Comparison of ENCODE assay signal across 14 mouse cellular contexts in the genomic region with DNA sequence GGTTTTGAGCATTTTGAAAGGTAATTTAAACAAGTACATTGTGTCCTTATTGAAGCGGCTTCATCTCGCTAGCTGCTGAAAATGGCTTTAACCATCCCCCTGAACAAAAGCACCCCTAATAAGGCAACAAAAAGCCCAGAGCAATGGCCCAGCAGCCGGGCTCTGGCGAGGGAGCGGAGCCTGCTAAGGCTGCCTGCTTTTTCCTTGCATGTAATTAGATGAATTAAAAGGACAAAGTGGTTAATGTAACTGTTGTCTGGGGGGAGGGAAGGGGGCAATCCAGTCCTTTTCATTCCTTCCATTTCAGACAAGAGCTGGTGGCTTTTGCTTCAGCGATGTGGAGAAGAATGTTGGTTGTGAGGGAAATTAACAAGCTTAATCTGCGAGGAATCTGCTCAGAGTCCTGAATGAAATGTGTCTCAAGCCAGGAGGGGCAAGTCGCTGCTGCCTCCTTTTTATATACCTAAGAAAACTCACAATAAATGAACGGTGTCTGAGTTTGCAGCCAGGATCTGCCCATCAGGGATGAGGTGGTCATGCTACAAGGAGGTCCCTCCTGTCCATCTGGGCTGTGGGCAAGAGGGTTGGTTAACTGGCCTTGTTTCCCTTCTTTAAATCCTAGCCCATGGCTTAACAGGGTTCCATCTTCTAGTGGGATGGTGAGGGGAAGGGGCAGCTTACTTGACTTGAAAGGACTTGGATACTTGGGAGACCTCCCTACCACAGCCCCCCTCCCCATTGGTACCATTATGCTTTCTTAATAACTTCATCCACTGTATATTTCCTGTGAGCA.
A peak's percentile ranks its signal among the peaks of the same experiment; 100 is the strongest.
DNase-seq lines count a peak whose midpoint lies in the region; ATAC-seq and TF ChIP-seq lines count a peak whose summit lies in the region.
"Had no signal": no experiment of that assay in that cellular context is flagged by ENCODE, and none has a peak within 500 bp of the region (broad histone marks: within the 10 kb centered on the region; RNA-seq: fewer than 3 reads in every experiment).

No protein-coding gene starts in this region.

- H3K4me3 ChIP-seq in embryonic facial prominence, embryonic 14.5 days (ENCODE audit: low read depth, low read length) = no peak overlapping the region
- no peak overlapping the region for H3K4me3 ChIP-seq in forebrain, postnatal 0 days (ENCODE audit: low read depth, low read length)
- H3K4me3 ChIP-seq in limb, embryonic 11.5 days (ENCODE audit: low read depth, low read length) = no peak overlapping the region
- no peak overlapping the region for H3K4me3 ChIP-seq in neural tube, embryonic 13.5 days
- H3K4me3 ChIP-seq: liver, embryonic 12.5 days; myocyte had no signal

- H3K9me3 ChIP-seq in embryonic facial prominence, embryonic 14.5 days (ENCODE audit: control insufficient read depth, low read length) = no peaks in the 10 kb centered on the region
- no peaks in the 10 kb centered on the region for H3K9me3 ChIP-seq in forebrain, postnatal 0 days (ENCODE audit: low read length)
- no peaks in the 10 kb centered on the region for H3K9me3 ChIP-seq in limb, embryonic 11.5 days (ENCODE audit: control insufficient read depth, low read length)
- H3K9me3 ChIP-seq in neural tube, embryonic 13.5 days = no peaks in the 10 kb centered on the region
- H3K9me3 ChIP-seq: liver, embryonic 12.5 days had no signal

- H3K36me3 ChIP-seq in embryonic facial prominence, embryonic 14.5 days (ENCODE audit: control insufficient read depth, insufficient read depth, low read length) = no peaks in the 10 kb centered on the region
- no peaks in the 10 kb centered on the region for H3K36me3 ChIP-seq in forebrain, postnatal 0 days (ENCODE audit: insufficient read depth)
- H3K36me3 ChIP-seq in limb, embryonic 11.5 days (ENCODE audit: control insufficient read depth, insufficient read depth, low read length) = no peaks in the 10 kb centered on the region
- no peaks in the 10 kb centered on the region for H3K36me3 ChIP-seq in neural tube, embryonic 13.5 days
- H3K36me3 ChIP-seq: liver, embryonic 12.5 days had no signal

- no peak for TF ChIP-seq CTCF in forebrain, postnatal 0 days (IDR thresholded peaks at IDR 0.05; ENCODE audit: low read depth)

- no peaks in the 10 kb centered on the region for H3K4me1 ChIP-seq in embryonic facial prominence, embryonic 14.5 days (ENCODE audit: control insufficient read depth, insufficient read depth, low read length)
- H3K4me1 ChIP-seq in forebrain, postnatal 0 days (ENCODE audit: insufficient read depth) = no peaks in the 10 kb centered on the region
- H3K4me1 ChIP-seq in limb, embryonic 11.5 days (ENCODE audit: control insufficient read depth, insufficient read depth, low read length) = peaks cover 5% of the 10 kb centered on the region
- peaks cover 24% of the 10 kb centered on the region for H3K4me1 ChIP-seq in neural tube, embryonic 13.5 days (replicated peaks)
- H3K4me1 ChIP-seq: liver, embryonic 12.5 days had no signal

- H3K27me3 ChIP-seq in embryonic facial prominence, embryonic 14.5 days (replicated peaks; ENCODE audit: control insufficient read depth, insufficient read depth, low read length) = peaks cover 5% of the 10 kb centered on the region; the same call in 1 of the 2 replicates
- H3K27me3 ChIP-seq in forebrain, postnatal 0 days (ENCODE audit: insufficient read depth, low read length) = peaks cover 52% of the 10 kb centered on the region
- no peaks in the 10 kb centered on the region for H3K27me3 ChIP-seq in limb, embryonic 11.5 days (ENCODE audit: control insufficient read depth, insufficient read depth, low read length)
- peaks cover 61% of the 10 kb centered on the region for H3K27me3 ChIP-seq in neural tube, embryonic 13.5 days
- H3K27me3 ChIP-seq: liver, embryonic 12.5 days had no signal

- ATAC-seq in embryonic facial prominence, embryonic 14.5 days (ENCODE audit: low read depth) = no peak; the same call in 1 of the 2 replicates
- no peak for ATAC-seq in forebrain, postnatal 0 days
- no peak for ATAC-seq in limb, embryonic 11.5 days (ENCODE audit: insufficient number of reproducible peaks, low FRiP score, low TSS enrichment, low read depth)
- ATAC-seq in neural tube, embryonic 13.5 days (ENCODE audit: low read depth) = no peak
- ATAC-seq: CD4-positive, CD25-positive, alpha-beta regulatory T cell, adult 4 months; liver, embryonic 12.5 days had no signal

- H3K9ac ChIP-seq in embryonic facial prominence, embryonic 14.5 days (ENCODE audit: low read depth, low read length) = no peak overlapping the region
- H3K9ac ChIP-seq in forebrain, postnatal 0 days = no peak overlapping the region
- no peak overlapping the region for H3K9ac ChIP-seq in limb, embryonic 11.5 days (ENCODE audit: low read length)
- H3K9ac ChIP-seq in neural tube, embryonic 13.5 days = no peak overlapping the region
- H3K9ac ChIP-seq: liver, embryonic 12.5 days had no signal

- H3K27ac ChIP-seq in embryonic facial prominence, embryonic 14.5 days (replicated peaks; ENCODE audit: low read depth, low read length) = no peak overlapping the region
- no peak overlapping the region for H3K27ac ChIP-seq in forebrain, postnatal 0 days (ENCODE audit: low read depth, low read length)
- H3K27ac ChIP-seq in limb, embryonic 11.5 days (replicated peaks; ENCODE audit: low read depth, low read length) = no peak overlapping the region
- no peak overlapping the region for H3K27ac ChIP-seq in neural tube, embryonic 13.5 days (replicated peaks)
- H3K27ac ChIP-seq: liver, embryonic 12.5 days had no signal

- DNase-seq in embryonic facial prominence, embryonic 14.5 days (ENCODE audit: low spot score) = peak; percentile 11
- peak; percentile 28 for DNase-seq in forebrain, postnatal 0 days
- peak; percentile 43 for DNase-seq in limb, embryonic 11.5 days (ENCODE audit: low spot score)
- DNase-seq in cerebellum, postnatal 14 days = no peak
- DNase-seq in c-Kit-positive CD71-positive TER-119-positive erythroid progenitor cells, embryonic 14.5 days (ENCODE audit: low spot score) = no peak
- no peak for DNase-seq in urinary bladder, postnatal 14 days (ENCODE audit: low spot score)
- DNase-seq: heart, postnatal 14 days; kidney, postnatal 10 days; lung, postnatal 14 days; right cerebral cortex, adult 18-20 months had no signal

- WGBS in embryonic facial prominence, embryonic 14.5 days = 23% methylated on average over 9 of the region's 9 CpGs
- WGBS in forebrain, postnatal 0 days = 5% methylated on average over 9 of the region's 9 CpGs
- WGBS in limb, embryonic 11.5 days = 15% methylated on average over 9 of the region's 9 CpGs
- WGBS in neural tube, embryonic 13.5 days = 6% methylated on average over 9 of the region's 9 CpGs

- no peak overlapping the region for H3K4me2 ChIP-seq in embryonic facial prominence, embryonic 14.5 days (ENCODE audit: low read depth, low read length)
- H3K4me2 ChIP-seq in forebrain, postnatal 0 days (ENCODE audit: low read depth) = no peak overlapping the region
- 0 out of 2 replicates have a peak overlapping the region, but pooled peaks have one; percentile 12 for H3K4me2 ChIP-seq in limb, embryonic 11.5 days (ENCODE audit: low read depth, severe bottlenecking)
- H3K4me2 ChIP-seq in neural tube, embryonic 13.5 days = peak overlapping the region; percentile 20
- H3K4me2 ChIP-seq: liver, embryonic 12.5 days had no signal

Comparison
In these comparisons a context has a peak if more than half of its experiments do, and no peak if none do; other contexts are left out.
1. DNase-seq: peak in embryonic facial prominence, embryonic 14.5 days (single experiment), forebrain, postnatal 0 days (single experiment) and limb, embryonic 11.5 days (single experiment); none in cerebellum, postnatal 14 days (0 of 2), c-Kit-positive CD71-positive TER-119-positive erythroid progenitor cells, embryonic 14.5 days (single experiment) and urinary bladder, postnatal 14 days (single experiment).
2. H3K4me2 ChIP-seq: peak in limb, embryonic 11.5 days (single experiment) and neural tube, embryonic 13.5 days (single experiment); none in embryonic facial prominence, embryonic 14.5 days (single experiment) and forebrain, postnatal 0 days (single experiment).